Mouse (Mus musculus) macrophage (primary cell): ENCODE results near the gene H2-M3. TPM values are rescaled to one million over a fixed set of nuclear protein-coding genes. Genes with fewer than 3 reads are reported as not detected.

Experiments used
- H3K27ac ChIP-seq: fragments of 350-480 bp; formaldehyde crosslinking; 2 replicates; pipeline ENCODE4 v1.9.0; 2021
- H3K36me3 ChIP-seq: fragments of 350-480 bp; formaldehyde crosslinking; 2 replicates; pipeline ENCODE4 v1.9.0; 2021; ENCODE audit errors: inconsistent target
- H3K4me3 ChIP-seq: fragments of 350-480 bp; formaldehyde crosslinking; 2 replicates; pipeline ENCODE4 v1.9.0; 2021; ENCODE audit errors: inconsistent target
- H3K79me2 ChIP-seq: fragments of 350-480 bp; formaldehyde crosslinking; 2 replicates; pipeline ENCODE4 v1.9.0; 2021; ENCODE audit errors: inconsistent target
- WGBS: methylation state at CpG from one replicate; pipeline ENCODE4 v1.1.7; 2026; ENCODE audit warnings: inconsistent platforms; ENCODE audit not compliant: missing documents; 5-methylcytosine and 5-hydroxymethylcytosine counted together
- polyA plus RNA-seq: library from polyadenylated mRNA; stranded (reverse); fragments of 250-400 nt; gene quantifications from 3 replicates; pipeline ENCODE4 v1.2.4, GENCODE M21; 2018; ENCODE audit warnings: inconsistent platforms

H2-M3 gene
- polyA plus RNA-seq, 1 experiment from 2014 or later: 27.9 TPM

GRCm38 (mm10) chr17:37308483-37308882 lies 38.5 kb downstream of the H2-M3 start:
- H3K27ac ChIP-seq: no peak overlapping the region
- H3K79me2 ChIP-seq: no peaks in the 10 kb centered on the region
- WGBS: 30% methylated on average over 4 of the region's 4 CpGs
- no peaks in the 10 kb centered on the region for H3K36me3 ChIP-seq
- no peak overlapping the region for H3K4me3 ChIP-seq

- 62% methylated on average over 2 of the region's 2 CpGs for WGBS
- H3K36me3 ChIP-seq: no peaks in the 10 kb centered on the region
Observed at GRCm38 (mm10) chr17:37310146-37310699, 40.2 kb downstream of the H2-M3 start.

GRCm38 (mm10) chr17:37316954-37317353 lies 46.9 kb downstream of the H2-M3 start, which contains the start of gene Olfr102:
Gene Olfr102 (minus strand): TSS chr17:37317054.
- H3K79me2 ChIP-seq: no peaks in the 10 kb centered on the region
- no peak within 1 kb of the TSS for H3K27ac ChIP-seq
- H3K4me3 ChIP-seq: no peak within 1 kb of the TSS
- no peaks in the 10 kb centered on the region for H3K36me3 ChIP-seq

More at GRCm38 (mm10) chr17:37310146-37310699, 40.2 kb downstream of the H2-M3 start:
- no peak overlapping the region for H3K27ac ChIP-seq
- no peaks in the 10 kb centered on the region for H3K79me2 ChIP-seq
- H3K4me3 ChIP-seq: no peak overlapping the region

Other genes with a start within 250 kb of the H2-M3 start
- gene Mog, start 246.8 kb upstream of the H2-M3 start, polyA plus RNA-seq: not detected in 3 replicates
- gene Gabbr1, start 224.3 kb upstream of the H2-M3 start, polyA plus RNA-seq: 0.44 to 0.87 TPM (median 0.59 TPM) in 3 replicates
- not detected in 3 replicates for gene Olfr90, start 181.7 kb upstream of the H2-M3 start, polyA plus RNA-seq
- not detected in 3 replicates for gene Olfr91, start 171.9 kb upstream of the H2-M3 start, polyA plus RNA-seq
- gene Olfr92, start 150.1 kb upstream of the H2-M3 start, polyA plus RNA-seq: not detected in 3 replicates
- gene Olfr93, start 108.7 kb upstream of the H2-M3 start, polyA plus RNA-seq: not detected in 3 replicates
- gene Ubd, start 76.3 kb upstream of the H2-M3 start, polyA plus RNA-seq: not detected in 3 replicates
- gene Olfr94, start 69.2 kb upstream of the H2-M3 start, polyA plus RNA-seq: not detected in 3 replicates
- gene Olfr95, start 57.1 kb upstream of the H2-M3 start, polyA plus RNA-seq: not detected in 3 replicates
- not detected in 3 replicates for gene Olfr96, start 50.1 kb upstream of the H2-M3 start, polyA plus RNA-seq
- not detected in 3 replicates for gene Olfr97, start 32.9 kb upstream of the H2-M3 start, polyA plus RNA-seq
- gene Olfr98, start 6.5 kb upstream of the H2-M3 start, polyA plus RNA-seq: not detected in 3 replicates
- not detected in 3 replicates for gene Olfr99, start 13.2 kb downstream of the H2-M3 start, polyA plus RNA-seq
- not detected in 3 replicates for gene Olfr101, start 34.1 kb downstream of the H2-M3 start, polyA plus RNA-seq
- gene Olfr102, start 46.8 kb downstream of the H2-M3 start, polyA plus RNA-seq: not detected in 3 replicates
- gene Olfr103, start 69.5 kb downstream of the H2-M3 start, polyA plus RNA-seq: not detected in 3 replicates
- gene Olfr104-ps, start 89.4 kb downstream of the H2-M3 start, polyA plus RNA-seq: not detected in 3 replicates
- not detected in 3 replicates for gene Olfr105-ps, start 108.8 kb downstream of the H2-M3 start, polyA plus RNA-seq
- not detected in 3 replicates for gene Olfr106-ps, start 120.2 kb downstream of the H2-M3 start, polyA plus RNA-seq
- gene Olfr107, start 129.0 kb downstream of the H2-M3 start, polyA plus RNA-seq: not detected in 3 replicates
- not detected in 3 replicates for gene Olfr108, start 175.3 kb downstream of the H2-M3 start, polyA plus RNA-seq
- gene Olfr109, start 188.7 kb downstream of the H2-M3 start, polyA plus RNA-seq: not detected in 3 replicates
- 1.0 to 2.2 TPM (median 1.7 TPM) in 3 replicates for gene H2-M2, start 213.3 kb downstream of the H2-M3 start, polyA plus RNA-seq
- 1.6 to 2.2 TPM (median 1.9 TPM) in 3 replicates for gene Olfr110, start 222.2 kb downstream of the H2-M3 start, polyA plus RNA-seq
- gene Olfr111, start 237.8 kb downstream of the H2-M3 start, polyA plus RNA-seq: 3.2 to 5.6 TPM (median 4.0 TPM) in 3 replicates